Mouse (Mus musculus) left cerebral cortex, adult 18-20 months (tissue): Measurements from ENCODE around the gene St6galnac3. TPM values are rescaled to one million over a fixed set of nuclear protein-coding genes. Genes with fewer than 3 reads are reported as not detected.
A peak's percentile ranks its signal among the peaks of the same experiment; 100 is the strongest.

Source experiments
- DNase-seq, 2 experiments: peaks; one replicate each; pipeline ENCODE4 v3.0.0; 2021 to 2022; ENCODE audit warnings: low spot score in 2 of 2, mixed read lengths in 1 of 2
- total RNA-seq, 2 experiments: library from RNA; stranded (reverse); gene quantifications; 2 replicates each; pipeline ENCODE4 v1.2.3; 2021

The St6galnac3 gene
- total RNA-seq, 2 experiments from 2014 or later: 15.5 to 18.5 TPM

DNA sequence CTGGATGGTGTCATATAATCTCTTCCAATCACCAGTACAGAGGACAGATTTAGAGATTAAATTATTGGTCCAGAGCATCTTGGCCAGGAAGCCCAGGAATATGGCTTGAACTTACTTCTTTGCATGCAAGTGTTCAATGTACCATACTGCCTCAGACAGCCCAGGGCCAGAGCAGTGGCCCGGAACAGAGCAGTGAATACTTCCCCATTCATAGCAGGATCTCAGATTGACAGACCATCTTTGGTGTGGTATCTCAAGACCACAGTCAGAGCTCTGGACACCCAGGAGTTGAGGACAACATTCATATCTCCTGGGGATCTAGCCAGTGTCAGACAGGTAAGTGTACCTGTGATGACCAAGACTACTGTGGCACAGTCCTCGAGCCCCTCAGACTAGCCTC, 476.1 kb downstream of the St6galnac3 start:
- DNase-seq: no peak

DNA sequence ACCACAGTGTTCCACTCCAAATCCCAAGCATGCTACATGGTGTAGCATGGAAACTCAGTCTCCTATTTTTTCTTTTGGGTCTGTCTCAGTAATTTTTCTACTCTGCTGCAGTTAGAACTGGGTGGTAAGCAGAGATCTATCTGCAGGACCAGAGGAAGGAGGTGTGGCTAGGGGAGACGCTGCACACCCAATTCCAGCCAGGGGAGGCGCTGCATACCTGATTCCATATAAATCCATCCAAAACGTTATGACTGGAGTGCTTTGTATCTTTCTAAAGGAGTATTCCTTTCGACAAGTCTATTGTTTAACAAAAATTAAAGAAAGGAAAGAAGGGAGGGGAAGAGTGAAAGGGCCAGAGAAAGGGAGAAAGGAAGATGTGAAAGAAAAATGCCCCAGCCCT, 476.9 kb downstream of the St6galnac3 start:
- DNase-seq: no peak

GRCm38 (mm10) chr3:153242524-153242923, 482.4 kb downstream of the St6galnac3 start:
- DNase-seq: no peak

DNA sequence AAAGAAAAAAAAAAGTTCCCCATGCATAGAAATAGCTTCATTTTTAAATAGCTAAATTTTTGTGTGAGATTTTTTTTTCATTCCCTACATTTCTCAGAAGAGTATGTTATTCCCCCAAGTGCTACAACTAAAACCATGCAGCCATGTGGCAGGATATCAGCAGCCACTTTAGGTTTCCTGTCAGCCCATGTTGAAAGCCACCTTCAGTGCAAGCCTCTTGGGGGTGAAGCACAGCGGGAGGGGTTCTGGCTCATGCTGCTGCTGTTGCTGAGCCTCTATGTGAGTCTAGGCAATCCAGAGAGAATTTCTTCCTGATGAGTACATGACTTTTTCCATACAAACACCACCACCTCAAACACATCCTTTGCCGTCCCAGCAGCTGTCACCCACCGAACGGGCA, 483.8 kb downstream of the St6galnac3 start:
- DNase-seq: no peak

DNA sequence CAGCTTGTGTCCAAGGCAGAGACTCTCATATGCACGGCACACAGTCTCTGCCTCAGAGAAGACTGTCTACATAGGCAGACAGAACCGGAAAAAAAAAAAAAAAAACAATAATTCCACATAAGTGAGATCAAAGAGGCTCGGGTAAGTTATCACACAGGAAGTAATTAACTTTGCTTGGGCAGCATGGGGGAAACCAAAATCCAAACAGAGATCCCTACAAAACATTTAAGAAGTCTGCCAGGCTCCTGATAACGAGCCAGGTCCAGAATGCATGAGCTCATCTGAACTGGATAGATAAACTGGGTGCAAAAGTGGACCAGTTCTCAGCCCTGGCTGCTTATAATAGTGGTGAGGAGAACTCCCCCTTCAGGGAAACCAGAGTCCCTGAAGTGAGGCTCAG, 484.6 kb downstream of the St6galnac3 start:
- no peak for DNase-seq

DNA sequence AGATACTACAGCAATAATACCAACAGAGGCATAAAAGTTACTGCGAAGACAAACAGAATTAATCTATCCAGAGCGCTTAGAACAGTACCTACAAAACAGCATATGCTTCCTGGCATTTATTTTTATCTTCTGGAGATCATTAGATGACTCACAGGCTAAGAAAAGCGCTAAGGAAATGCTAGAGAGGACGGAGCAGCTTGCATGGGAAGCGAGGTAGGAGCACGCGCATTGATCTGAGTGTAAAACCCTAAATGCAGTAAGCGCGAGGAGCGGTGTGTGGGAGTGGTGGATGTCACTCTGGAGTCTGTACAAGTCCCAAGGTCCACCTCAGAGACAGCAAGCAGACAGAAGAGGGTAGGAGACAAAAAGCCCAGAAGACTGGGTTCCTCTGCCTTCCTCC, 486.6 kb downstream of the St6galnac3 start:
- DNase-seq: peak; percentile 77 to 80

GRCm38 (mm10) chr3:153236262-153236661, 488.7 kb downstream of the St6galnac3 start:
- DNase-seq: no peak

DNA sequence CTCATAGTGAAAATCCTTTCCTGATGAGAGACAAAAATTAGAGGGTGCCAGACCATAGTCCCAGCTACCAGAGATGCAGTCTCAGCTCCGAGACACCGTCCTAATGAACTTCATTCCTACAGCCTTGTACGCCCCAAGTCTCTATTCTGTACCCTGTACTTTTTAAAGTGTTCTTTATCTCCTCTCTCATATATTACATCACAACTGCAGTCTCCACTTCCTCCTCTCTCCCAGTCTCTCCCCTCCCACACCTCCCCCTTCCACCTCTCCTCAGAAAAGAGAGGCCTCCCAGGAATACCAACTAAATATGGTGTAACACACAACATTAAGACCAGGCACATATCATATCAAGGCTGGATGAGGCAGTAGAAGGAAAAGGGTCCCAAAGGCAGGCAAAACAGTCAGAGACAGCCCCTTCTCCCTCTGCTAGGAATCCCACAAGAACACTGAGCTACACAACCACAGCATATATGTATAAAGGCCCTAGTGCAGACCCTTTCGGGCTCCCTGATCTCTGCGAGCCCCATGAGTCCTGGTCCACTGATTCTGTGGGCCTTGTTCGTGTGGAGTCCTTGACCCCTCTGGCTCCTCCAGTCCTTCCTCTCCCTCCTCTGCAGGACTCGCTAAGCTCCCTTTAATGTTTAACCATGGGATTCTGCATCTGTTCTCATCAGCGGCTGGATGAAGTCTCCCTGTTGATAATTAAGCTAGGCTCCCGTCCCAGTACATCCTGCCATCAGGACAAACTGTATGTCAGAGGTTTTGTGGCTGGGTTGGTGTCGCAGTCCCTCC, 502.2 kb downstream of the St6galnac3 start:
- no peak for DNase-seq

DNA sequence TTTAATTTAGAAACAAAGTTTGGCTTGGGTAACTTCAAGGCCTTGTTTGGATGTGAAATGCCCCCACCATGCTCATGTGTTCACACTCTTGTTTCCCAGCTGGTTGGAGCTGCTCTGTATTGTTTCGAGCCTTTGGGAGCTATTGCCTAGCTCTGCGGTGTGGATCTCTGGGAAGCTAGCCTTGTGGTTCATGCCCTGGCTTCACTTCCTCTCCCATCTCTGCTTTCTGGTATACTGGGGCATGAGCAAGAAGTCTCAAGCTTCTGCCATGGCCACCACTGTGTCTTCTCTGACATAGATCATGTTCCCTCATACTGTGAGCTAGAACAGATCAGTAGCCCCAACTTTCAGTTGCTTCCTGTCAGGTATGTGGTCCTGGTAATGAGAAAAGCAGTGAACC, 505.6 kb downstream of the St6galnac3 start:
- DNase-seq: no peak

DNA sequence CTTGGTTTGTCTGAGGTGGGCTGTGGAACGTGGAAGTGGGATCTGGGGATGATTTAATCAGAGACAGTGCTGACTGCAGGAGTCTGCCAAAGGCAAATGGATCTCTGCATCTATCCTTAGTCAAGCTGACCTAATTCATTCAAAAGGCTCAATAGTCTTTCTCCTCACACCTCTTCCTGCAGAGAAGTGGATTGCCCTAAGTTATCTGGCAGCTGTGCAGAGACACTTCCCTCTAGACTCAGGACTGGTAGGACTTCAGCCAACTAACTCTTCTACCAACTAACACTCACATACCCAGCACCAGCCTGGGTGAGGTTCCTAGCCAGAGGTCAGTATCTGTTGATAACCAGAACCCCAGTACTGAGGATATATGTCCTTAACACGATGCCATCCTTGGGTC, 516.8 kb downstream of the St6galnac3 start:
- no peak for DNase-seq

GRCm38 (mm10) chr3:153204046-153204445, 520.9 kb downstream of the St6galnac3 start:
- peak; percentile 18 to 53 for DNase-seq

- DNase-seq: peak; percentile 13 to 22
Observed at GRCm38 (mm10) chr3:153201835-153202234, 523.1 kb downstream of the St6galnac3 start.

- DNase-seq: no peak
Observed at GRCm38 (mm10) chr3:153200801-153201200, 524.2 kb downstream of the St6galnac3 start.

DNA sequence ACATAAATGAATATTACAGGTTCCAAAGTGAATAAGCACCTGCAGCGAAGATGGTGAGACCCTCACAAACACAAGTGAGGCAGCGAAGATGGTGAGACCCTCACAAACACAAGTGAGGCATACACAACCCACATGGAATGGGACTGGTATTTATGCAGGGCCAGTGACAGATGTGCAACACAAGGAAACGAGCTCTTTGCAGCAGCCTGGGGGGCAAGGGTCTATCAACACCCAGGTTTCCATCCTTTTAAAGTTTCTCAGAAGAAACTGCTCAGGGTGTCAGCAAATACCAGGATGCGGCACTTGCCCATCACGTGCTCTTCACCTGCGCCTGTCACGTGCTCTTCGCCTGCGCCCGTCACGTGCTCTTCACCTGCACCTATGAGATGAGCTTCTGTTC, 524.9 kb downstream of the St6galnac3 start:
- DNase-seq: no peak

DNA sequence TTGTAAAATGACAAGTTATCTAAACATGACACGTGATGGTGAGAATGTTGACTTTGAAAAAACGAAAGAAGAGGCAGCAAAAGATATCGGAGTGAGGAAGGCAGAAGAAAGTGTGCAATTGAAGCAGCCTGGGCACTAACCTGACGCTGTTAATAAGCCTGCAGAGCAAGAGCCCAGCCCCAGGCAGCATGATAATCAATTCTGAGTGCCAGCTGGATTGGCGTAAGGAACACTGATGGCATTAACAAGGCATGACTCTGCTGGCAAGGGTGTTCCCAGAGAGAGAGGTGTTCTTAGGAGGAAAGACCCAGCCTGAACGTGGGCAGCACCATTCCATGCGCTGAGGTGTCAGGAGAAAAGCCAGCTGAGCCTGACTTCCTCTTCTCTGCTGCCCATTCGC, 525.7 kb downstream of the St6galnac3 start:
- no peak for DNase-seq

GRCm38 (mm10) chr3:153198514-153198913, 526.5 kb downstream of the St6galnac3 start:
- DNase-seq: no peak

DNA sequence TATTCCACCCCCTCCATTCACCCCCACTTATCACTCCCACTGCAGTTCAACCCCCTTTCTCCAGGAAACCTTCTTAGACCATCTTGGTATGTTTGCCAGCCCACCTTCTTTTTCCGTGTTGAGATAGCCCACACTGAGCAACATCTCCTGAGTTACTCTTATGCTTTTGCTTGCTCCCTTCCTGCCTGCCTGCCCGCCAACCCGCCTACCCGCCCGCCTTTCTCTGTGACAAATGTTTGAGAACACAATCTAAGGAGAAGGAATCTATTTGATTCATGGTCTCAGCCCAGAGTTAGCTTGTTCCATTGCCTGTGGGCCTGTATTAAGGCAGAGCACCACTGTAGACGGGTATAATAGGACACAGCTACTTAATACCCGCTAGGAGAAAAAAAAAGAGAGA, 531.9 kb downstream of the St6galnac3 start:
- DNase-seq: peak; percentile 25 to 33

GRCm38 (mm10) chr3:153190742-153191141, 534.2 kb downstream of the St6galnac3 start:
- no peak for DNase-seq

DNA sequence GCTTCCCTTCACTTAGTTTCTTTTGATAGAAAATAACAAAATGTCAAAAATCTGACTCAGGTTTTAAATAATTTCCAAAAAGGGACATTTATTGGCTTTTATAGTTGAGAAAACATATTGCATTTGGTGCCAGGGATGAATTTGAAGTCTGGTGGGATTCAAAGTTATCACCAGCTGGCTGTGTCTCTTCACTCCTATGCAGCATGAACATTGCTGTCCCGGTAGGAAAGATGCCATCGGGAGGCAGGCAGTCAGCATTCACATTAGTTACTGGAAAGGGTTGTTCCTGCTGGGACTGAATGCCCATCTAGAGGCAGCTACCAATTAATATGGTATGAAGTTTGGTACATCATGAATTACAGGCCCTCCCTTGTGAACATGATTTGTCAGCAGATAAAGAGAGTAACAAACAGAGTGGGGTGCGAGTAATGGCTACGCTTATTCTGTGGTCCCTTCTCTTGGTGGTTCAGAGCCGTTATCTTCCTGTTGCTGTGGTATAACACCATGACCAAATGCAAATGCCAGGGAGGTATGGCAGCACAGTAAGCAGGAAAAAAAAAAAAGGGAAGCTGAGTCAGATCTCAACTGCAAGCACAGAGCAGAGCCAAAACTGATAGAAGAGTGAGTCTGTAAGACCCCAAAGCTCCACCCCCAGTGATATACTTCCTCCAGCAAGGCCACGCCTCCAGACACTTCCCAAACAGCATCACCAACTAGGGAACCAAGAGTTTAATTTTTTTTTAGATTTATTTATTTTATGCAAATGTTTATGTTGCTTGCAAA, 535.1 kb downstream of the St6galnac3 start:
- no peak for DNase-seq

DNA sequence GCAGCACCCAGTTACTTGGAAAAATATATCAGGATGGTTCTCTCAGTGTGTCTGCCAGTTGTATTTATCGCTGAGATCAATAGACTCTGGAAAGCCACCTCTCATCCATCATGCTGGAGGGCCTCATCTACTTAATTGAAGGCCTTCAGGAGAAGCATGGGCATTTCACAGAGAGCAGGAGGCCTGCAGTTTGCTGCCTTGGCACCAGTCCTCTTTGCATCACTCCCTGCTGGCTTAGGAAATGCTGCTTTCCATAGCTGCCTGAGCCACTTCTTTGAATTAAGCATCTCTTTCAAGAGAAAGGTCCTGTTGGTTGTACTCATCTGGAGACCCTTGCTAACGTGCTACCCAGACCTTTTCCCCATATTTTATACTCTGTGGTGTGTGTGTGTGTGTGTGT, 536.8 kb downstream of the St6galnac3 start:
- DNase-seq: no peak

DNA sequence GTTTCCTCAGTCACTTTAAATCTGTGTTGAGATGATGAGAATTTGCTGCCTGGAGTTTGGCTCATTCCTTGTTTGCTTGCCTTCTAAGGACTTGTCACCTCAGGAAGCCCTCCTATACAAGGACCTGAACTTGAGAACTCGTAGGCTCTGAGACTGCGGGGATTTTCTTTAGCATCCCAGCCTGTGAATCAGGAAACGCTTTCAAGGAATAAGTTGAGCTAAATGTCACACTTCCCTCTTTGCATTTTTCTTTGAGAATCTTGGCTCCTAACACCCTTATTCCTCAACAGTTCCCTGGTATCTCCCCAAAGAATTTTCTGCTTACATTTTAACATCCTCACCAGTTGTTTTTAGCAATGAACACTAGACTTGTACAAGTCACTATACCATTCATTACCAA, 539.9 kb downstream of the St6galnac3 start:
- no peak for DNase-seq

DNA sequence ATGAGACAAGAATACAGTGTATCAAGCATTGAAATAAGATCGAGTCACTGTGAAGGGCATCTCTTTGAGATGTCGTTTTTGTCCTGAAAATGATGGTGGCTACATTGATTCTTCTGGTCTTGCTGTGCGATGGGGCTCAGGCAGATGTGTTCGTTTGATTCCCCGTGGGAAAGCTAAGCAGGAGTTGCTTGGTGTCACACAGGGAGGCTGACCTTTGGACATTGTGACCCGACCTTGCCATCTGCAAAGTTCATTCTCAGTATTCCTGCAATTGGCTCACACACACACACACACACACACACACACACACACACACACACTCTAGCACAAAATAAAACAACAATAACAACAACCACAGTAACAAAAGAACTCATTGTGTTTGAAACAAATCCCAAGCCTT, 543.7 kb downstream of the St6galnac3 start:
- DNase-seq: no peak

- DNase-seq: no peak
Observed at GRCm38 (mm10) chr3:153176749-153177148, 548.2 kb downstream of the St6galnac3 start.
